Mouse (Mus musculus) stomach, embryonic 16.5 days (tissue): Measurements from ENCODE around the gene Babam2. TPM values are rescaled to one million over a fixed set of nuclear protein-coding genes. Genes with fewer than 3 reads are reported as not detected.

Experiments used
- ATAC-seq: fragments of 200-750 bp; cut with Nextera tagmentation; 2 replicates; pipeline ENCODE4 v1.8.0; 2017; ENCODE audit warnings: moderate number of reproducible peaks, moderate TSS enrichment; ENCODE audit not compliant: insufficient read depth, low FRiP score
- H3K27ac ChIP-seq: fragments of 300-500 bp; sonication (generic); 2 replicates; pipeline ENCODE4 v1.5.1; 2014; ENCODE audit warnings: low read length
- H3K27me3 ChIP-seq: fragments of 300-500 bp; sonication (generic); 2 replicates; pipeline ENCODE4 v1.6.1; 2014; ENCODE audit warnings: low read length, control low read depth, mixed read lengths; ENCODE audit not compliant: control insufficient read depth, insufficient read depth
- H3K36me3 ChIP-seq: fragments of 300-500 bp; sonication (generic); 2 replicates; pipeline ENCODE4 v1.6.1; 2014; ENCODE audit warnings: low read length; ENCODE audit not compliant: control insufficient read depth, insufficient read depth
- H3K4me1 ChIP-seq: fragments of 300-500 bp; sonication (generic); 2 replicates; pipeline ENCODE4 v1.6.1; 2014; ENCODE audit warnings: low read length, control low read depth, mixed read lengths; ENCODE audit not compliant: control insufficient read depth, insufficient read depth
- H3K4me2 ChIP-seq: fragments of 300-500 bp; sonication (generic); 2 replicates; pipeline ENCODE4 v1.6.1; 2014; ENCODE audit warnings: low read depth, low read length, mixed read lengths
- H3K4me3 ChIP-seq: fragments of 300-500 bp; sonication (generic); replicated peaks from 2 replicates; pipeline ENCODE4 v1.5.1; 2014; ENCODE audit warnings: mild to moderate bottlenecking, low read length
- H3K9ac ChIP-seq: fragments of 300-500 bp; sonication (generic); 2 replicates; pipeline ENCODE4 v1.6.1; 2014; ENCODE audit warnings: low read length
- H3K9me3 ChIP-seq: fragments of 300-500 bp; sonication (generic); replicated peaks from 2 replicates; pipeline ENCODE4 v1.6.1; 2016; ENCODE audit warnings: low read length, control low read depth; ENCODE audit not compliant: control insufficient read depth
- WGBS: fragments of 180-500 bp; shearing (Covaris S2); extraction: QIAGEN DNeasy Blood & Tissue Kit; methylation state at CpG from one replicate; pipeline ENCODE4 v1.1.7; 2014; 5-methylcytosine and 5-hydroxymethylcytosine counted together
- polyA plus RNA-seq: library from polyadenylated mRNA; unstranded; fragments of >200 nt; fragmentation: Nextera tagmentation; extraction: Ambion mirVana; gene quantifications from 2 replicates; pipeline ENCODE4 v1.2.1, GENCODE M21; 2015

The Babam2 gene
- polyA plus RNA-seq, 1 experiment from 2014 or later = 62.6 TPM

GRCm38 (mm10) chr5:32014786-32015185 lies 317.3 kb downstream of the Babam2 start:
- Histone ChIP-seq H3K27me3 (no peaks in the 10 kb centered on the region), H3K9me3 (no peaks in the 10 kb centered on the region), H3K4me2 (no peak overlapping the region), H3K4me1 (no peaks in the 10 kb centered on the region), H3K9ac (no peak overlapping the region), H3K36me3 (no peaks in the 10 kb centered on the region), H3K4me3 (no peak overlapping the region), H3K27ac (no peak overlapping the region)
- no peak for ATAC-seq
- 86% methylated on average over 7 of the region's 7 CpGs for WGBS

DNA sequence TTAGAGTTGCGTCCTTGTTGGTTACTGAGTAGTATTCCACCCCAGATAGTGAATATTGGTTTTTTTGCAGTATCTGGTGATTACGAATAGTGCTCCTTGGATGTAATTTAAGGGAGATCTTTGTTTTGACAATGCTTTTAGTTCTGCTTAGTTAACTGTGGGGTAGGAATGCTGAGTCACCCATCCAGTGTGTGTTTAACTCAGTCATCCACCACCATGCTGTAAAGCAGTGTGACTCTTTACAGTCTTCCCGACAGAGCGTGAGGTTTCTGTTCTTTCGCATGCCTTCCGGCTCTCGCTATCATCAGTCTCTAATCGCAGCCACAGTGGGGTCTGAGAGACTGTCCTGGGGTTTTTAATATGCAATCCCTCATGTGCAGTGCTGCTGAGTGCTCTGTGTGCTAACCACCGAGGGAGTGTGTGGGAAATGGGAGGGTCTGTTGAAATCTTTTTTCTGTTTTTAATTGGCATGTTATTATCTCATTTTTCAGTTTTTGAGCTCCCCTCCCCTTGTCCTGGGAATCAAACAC lies 318.5 kb downstream of the Babam2 start:
- no peak overlapping the region for H3K27ac ChIP-seq
- 72% methylated on average over 9 of the region's 9 CpGs for WGBS
- H3K9ac ChIP-seq = no peak overlapping the region
- no peaks in the 10 kb centered on the region for H3K36me3 ChIP-seq
- ATAC-seq = no peak
- no peak overlapping the region for H3K4me2 ChIP-seq
- no peaks in the 10 kb centered on the region for H3K9me3 ChIP-seq
- H3K4me3 ChIP-seq = no peak overlapping the region
- H3K4me1 ChIP-seq = no peaks in the 10 kb centered on the region
- H3K27me3 ChIP-seq = no peaks in the 10 kb centered on the region

DNA sequence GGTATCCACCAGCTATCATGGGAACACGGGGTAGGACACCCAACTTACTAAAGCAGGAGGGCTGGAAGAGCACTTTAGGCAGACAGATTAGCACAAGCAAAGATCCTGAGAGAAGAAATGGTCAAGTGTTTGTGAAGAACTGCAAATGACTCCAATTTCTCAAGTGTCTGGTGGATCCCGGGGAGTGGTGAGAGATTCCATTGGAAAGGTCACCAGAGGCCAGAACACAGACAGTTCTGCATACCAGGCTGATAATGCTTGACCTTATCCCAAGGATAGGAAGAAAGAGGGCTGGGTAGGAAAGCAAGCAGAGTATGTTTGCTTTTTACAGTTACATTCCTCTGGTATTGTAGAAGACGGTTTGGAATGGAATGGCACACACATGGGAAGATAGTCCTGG lies 320.2 kb downstream of the Babam2 start:
- H3K4me1 ChIP-seq = no peaks in the 10 kb centered on the region
- H3K4me3 ChIP-seq = no peak overlapping the region
- H3K4me2 ChIP-seq = no peak overlapping the region
- no peaks in the 10 kb centered on the region for H3K27me3 ChIP-seq
- H3K9me3 ChIP-seq = no peaks in the 10 kb centered on the region
- 55% methylated on average over 3 of the region's 3 CpGs for WGBS
- no peak overlapping the region for H3K9ac ChIP-seq
- ATAC-seq = no peak
- no peaks in the 10 kb centered on the region for H3K36me3 ChIP-seq
- no peak overlapping the region for H3K27ac ChIP-seq

DNA sequence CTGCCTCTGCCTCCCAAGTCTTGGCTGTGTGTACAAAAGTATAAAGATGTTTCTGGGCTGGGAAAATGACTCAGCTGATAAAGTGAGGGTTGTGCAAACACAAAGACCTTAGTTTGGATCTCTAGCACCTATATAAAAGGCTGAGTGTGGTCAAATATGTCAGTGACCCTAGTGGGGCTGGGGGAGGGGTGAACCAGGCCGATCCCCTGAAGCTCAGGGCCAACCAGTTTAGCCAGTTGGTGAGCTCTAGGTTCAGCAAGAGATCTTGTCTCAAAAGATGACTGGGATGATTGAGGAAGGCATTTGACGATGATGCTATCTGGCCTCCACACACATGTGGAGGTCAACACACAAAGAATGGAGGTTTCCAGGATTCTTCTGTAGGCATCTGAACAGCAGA lies 320.8 kb downstream of the Babam2 start:
- Histone ChIP-seq H3K9me3 (no peaks in the 10 kb centered on the region), H3K4me1 (no peaks in the 10 kb centered on the region), H3K27ac (no peak overlapping the region), H3K27me3 (no peaks in the 10 kb centered on the region), H3K4me3 (no peak overlapping the region), H3K36me3 (no peaks in the 10 kb centered on the region), H3K9ac (no peak overlapping the region), H3K4me2 (no peak overlapping the region)
- ATAC-seq = no peak
- WGBS = 69% methylated on average over 2 of the region's 2 CpGs

- no peak for ATAC-seq
Observed at GRCm38 (mm10) chr5:32029834-32030433, 332.4 kb downstream of the Babam2 start.

DNA sequence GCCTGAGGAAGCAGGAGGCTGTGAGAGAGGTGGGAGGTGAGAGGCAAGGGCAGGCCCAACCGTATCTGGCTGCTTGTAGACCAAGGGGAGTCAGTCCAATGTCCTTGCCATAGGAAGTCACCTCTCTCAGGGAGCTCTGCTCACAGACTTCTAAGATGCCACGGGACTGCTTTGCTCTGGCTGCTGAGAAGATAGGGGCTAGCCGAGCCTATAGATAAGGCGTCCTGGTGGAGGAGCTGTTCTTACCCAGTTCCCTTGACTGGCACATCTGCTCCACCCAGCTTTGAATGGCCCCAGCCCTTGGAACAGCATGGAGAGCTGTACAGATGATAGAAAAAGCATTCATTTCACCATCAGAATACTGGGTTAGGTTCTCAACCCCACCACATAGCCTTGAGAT lies 335.7 kb downstream of the Babam2 start:
- 47% methylated on average over 4 of the region's 4 CpGs for WGBS
- ATAC-seq = no peak
- H3K9me3 ChIP-seq = no peaks in the 10 kb centered on the region
- no peaks in the 10 kb centered on the region for H3K27me3 ChIP-seq
- no peak overlapping the region for H3K9ac ChIP-seq
- no peak overlapping the region; the same call in 1 of the 2 replicates for H3K27ac ChIP-seq
- H3K4me1 ChIP-seq = peaks cover 11% of the 10 kb centered on the region
- H3K36me3 ChIP-seq = no peaks in the 10 kb centered on the region
- no peak overlapping the region for H3K4me3 ChIP-seq
- no peak overlapping the region for H3K4me2 ChIP-seq

More at GRCm38 (mm10) chr5:32029834-32030433, 332.4 kb downstream of the Babam2 start:
- Histone ChIP-seq H3K4me3 (no peak overlapping the region), H3K4me2 (no peak overlapping the region), H3K27ac (peak overlapping the region; percentile 34; the same call in 1 of the 2 replicates), H3K36me3 (no peaks in the 10 kb centered on the region), H3K9ac (no peak overlapping the region), H3K4me1 (0 out of 2 replicates have a peak, but pooled peaks cover 4% of the 10 kb centered on the region), H3K27me3 (no peaks in the 10 kb centered on the region), H3K9me3 (no peaks in the 10 kb centered on the region)
- 73% methylated on average over 3 of the region's 3 CpGs for WGBS

DNA sequence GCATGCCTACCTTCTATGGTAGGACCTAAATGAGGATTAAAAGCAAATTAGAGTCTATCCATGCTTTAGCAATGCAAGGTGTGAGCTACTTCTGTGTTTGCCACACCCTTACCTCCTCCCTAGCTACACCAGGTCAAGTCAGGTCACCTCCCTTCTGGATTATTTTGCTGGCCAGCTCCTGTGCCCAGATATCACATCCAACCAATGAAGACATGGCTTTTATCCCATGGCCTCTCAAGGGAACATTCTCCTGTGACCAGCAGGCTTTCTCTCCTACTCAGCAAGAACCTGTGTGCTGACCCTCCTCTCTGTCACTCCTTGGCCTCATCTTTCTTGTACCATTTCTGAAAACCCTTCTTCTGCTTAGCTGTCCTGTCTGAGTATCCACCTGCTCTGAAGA lies 336.1 kb downstream of the Babam2 start:
- no peak overlapping the region for H3K9ac ChIP-seq
- no peak overlapping the region for H3K27ac ChIP-seq
- no peaks in the 10 kb centered on the region for H3K9me3 ChIP-seq
- peaks cover 11% of the 10 kb centered on the region for H3K4me1 ChIP-seq
- H3K27me3 ChIP-seq = no peaks in the 10 kb centered on the region
- no peak overlapping the region for H3K4me2 ChIP-seq
- no peak overlapping the region for H3K4me3 ChIP-seq
- ATAC-seq = no peak
- no peaks in the 10 kb centered on the region for H3K36me3 ChIP-seq

DNA sequence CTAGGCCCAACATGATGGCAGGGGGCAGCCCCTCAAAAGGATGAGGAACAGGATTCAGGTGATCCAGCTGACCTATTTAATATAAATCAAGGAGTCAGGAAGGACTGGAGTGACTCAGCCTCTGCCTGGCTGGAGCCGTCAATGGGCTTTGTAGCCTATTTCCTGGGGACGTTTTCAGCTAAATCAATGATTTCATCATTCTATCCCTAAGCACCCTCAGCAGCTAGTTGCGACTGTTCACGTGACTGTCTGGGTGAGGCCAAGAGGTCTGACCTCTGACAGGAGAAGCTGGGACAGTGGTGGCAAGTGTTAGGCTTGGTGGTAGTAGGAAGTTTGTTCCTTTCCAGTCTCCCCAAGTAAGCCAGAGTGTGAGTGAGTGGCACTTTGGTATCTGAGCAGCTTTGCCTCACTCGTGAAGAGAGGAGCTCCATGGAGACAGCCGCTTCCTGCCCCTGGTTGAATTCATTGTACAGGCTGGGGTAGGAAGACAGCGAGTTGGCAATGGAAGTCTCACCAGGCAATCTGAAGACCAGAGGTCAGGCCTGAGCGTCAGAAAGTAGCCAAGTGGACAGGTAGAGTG lies 337.1 kb downstream of the Babam2 start:
- H3K9ac ChIP-seq = no peak overlapping the region
- H3K4me1 ChIP-seq = peaks cover 18% of the 10 kb centered on the region
- WGBS = 76% methylated on average over 8 of the region's 8 CpGs
- peak overlapping the region; percentile 46; the same call in 1 of the 2 replicates for H3K27ac ChIP-seq
- H3K4me3 ChIP-seq = no peak overlapping the region
- no peak overlapping the region for H3K4me2 ChIP-seq
- H3K9me3 ChIP-seq = no peaks in the 10 kb centered on the region
- no peaks in the 10 kb centered on the region for H3K27me3 ChIP-seq
- H3K36me3 ChIP-seq = no peaks in the 10 kb centered on the region
- ATAC-seq = no peak

GRCm38 (mm10) chr5:32035721-32036320 lies 338.3 kb downstream of the Babam2 start:
- WGBS = 51% methylated on average over 7 of the region's 7 CpGs
- no peaks in the 10 kb centered on the region for H3K36me3 ChIP-seq
- H3K9me3 ChIP-seq = no peaks in the 10 kb centered on the region
- H3K4me2 ChIP-seq = no peak overlapping the region
- H3K27ac ChIP-seq = peak overlapping the region; percentile 60; the same call in 1 of the 2 replicates
- H3K4me1 ChIP-seq = peaks cover 18% of the 10 kb centered on the region
- H3K4me3 ChIP-seq = no peak overlapping the region
- ATAC-seq = no peak
- no peak overlapping the region for H3K9ac ChIP-seq
- no peaks in the 10 kb centered on the region for H3K27me3 ChIP-seq
